Mouse (Mus musculus) 3134 (cell line): ENCODE results near the gene Peli1.

Experiments
- DNase-seq: peaks from one replicate; pipeline ENCODE4 v3.0.0-alpha.2; 2011; ENCODE audit warnings: low spot score; ENCODE audit not compliant: insufficient read length; ENCODE audit errors: extremely low read depth

The Peli1 gene

GRCm38 (mm10) chr11:21091428-21092405 is 626 bp downstream of the Peli1 start:
- DNase-seq = peak; percentile 67

- no peak for DNase-seq
These were observed 1.5 kb downstream of the Peli1 start for GRCm38 (mm10) chr11:21092621-21093020.

GRCm38 (mm10) chr11:21093081-21093815 is 2.2 kb downstream of the Peli1 start:
- DNase-seq = no peak

GRCm38 (mm10) chr11:21096590-21096989 is 5.5 kb downstream of the Peli1 start:
- no peak for DNase-seq

- DNase-seq = no peak
These were observed 7.4 kb downstream of the Peli1 start for GRCm38 (mm10) chr11:21098457-21098856.

- no peak for DNase-seq
These were observed 9.6 kb downstream of the Peli1 start for GRCm38 (mm10) chr11:21100704-21101103.

GRCm38 (mm10) chr11:21101286-21101685 is 10.2 kb downstream of the Peli1 start:
- DNase-seq = no peak

- DNase-seq = no peak
These were observed 11.3 kb downstream of the Peli1 start for GRCm38 (mm10) chr11:21102273-21103005.

- no peak for DNase-seq
These were observed 12.1 kb downstream of the Peli1 start for GRCm38 (mm10) chr11:21103186-21103585.

GRCm38 (mm10) chr11:21105393-21105792 is 14.3 kb downstream of the Peli1 start:
- DNase-seq = no peak

- no peak for DNase-seq
These were observed 16.0 kb downstream of the Peli1 start for GRCm38 (mm10) chr11:21107120-21107519.

- no peak for DNase-seq
These were observed 18.2 kb downstream of the Peli1 start for GRCm38 (mm10) chr11:21109279-21109678.

GRCm38 (mm10) chr11:21114516-21114915 is 23.4 kb downstream of the Peli1 start:
- DNase-seq = no peak

GRCm38 (mm10) chr11:21115804-21116203 is 24.7 kb downstream of the Peli1 start:
- no peak for DNase-seq

- DNase-seq = no peak
These were observed 25.7 kb downstream of the Peli1 start for GRCm38 (mm10) chr11:21116623-21117295.

- DNase-seq = no peak
These were observed 30.6 kb downstream of the Peli1 start for GRCm38 (mm10) chr11:21121737-21122136.

- no peak for DNase-seq
These were observed 31.3 kb downstream of the Peli1 start for GRCm38 (mm10) chr11:21122399-21122798.

- no peak for DNase-seq
These were observed 40.6 kb downstream of the Peli1 start for GRCm38 (mm10) chr11:21131692-21132091.

- no peak for DNase-seq
These were observed 43.9 kb downstream of the Peli1 start for GRCm38 (mm10) chr11:21134875-21135451.

GRCm38 (mm10) chr11:21139453-21139852 is 48.4 kb downstream of the Peli1 start:
- no peak for DNase-seq
